Comparison of ENCODE assay signal across 16 mouse cellular contexts in the genomic region with DNA sequence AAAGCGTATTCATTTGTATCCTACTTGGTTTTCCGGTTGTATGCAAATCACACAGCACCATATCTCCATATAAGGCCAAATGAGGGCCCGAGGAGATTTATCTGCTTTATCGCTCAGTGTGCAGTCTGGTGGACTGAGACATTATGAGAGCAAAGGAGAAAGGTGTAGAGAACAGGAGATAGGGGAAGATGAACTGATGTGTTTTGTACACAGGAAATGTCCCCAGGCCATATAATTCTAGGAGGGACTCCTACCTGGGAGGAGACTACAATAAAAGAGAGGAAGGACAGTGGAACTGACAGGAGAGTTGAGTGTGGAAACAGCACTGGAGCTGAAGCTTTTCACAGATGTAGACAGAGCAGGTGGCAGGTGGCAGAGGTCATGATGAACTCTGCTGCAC.
"Had no signal": no experiment of that assay in that cellular context is flagged by ENCODE, and none has a peak within 500 bp of the region (broad histone marks: within the 10 kb centered on the region; RNA-seq: fewer than 3 reads in every experiment).

A gene (plus strand): TSS at position 301 of the 400 bp plus-strand sequence.

- DNase-seq: heart, postnatal 10 days; heart, postnatal 14 days; heart, postnatal 36 days; heart, postnatal 4 days; kidney, adult 11 months; kidney, adult 18-20 months; kidney, adult 2 months; kidney, adult 8-10 months; kidney, adult 9 months; kidney, postnatal 10 days; kidney, postnatal 14 days; kidney, postnatal 25 days; kidney, postnatal 36 days; kidney, postnatal 4 days; layer of hippocampus, adult 9-11 months; layer of hippocampus, postnatal 36 days had no signal
